Mouse (Mus musculus): ENCODE data around the gene Agpat3.

DNA sequence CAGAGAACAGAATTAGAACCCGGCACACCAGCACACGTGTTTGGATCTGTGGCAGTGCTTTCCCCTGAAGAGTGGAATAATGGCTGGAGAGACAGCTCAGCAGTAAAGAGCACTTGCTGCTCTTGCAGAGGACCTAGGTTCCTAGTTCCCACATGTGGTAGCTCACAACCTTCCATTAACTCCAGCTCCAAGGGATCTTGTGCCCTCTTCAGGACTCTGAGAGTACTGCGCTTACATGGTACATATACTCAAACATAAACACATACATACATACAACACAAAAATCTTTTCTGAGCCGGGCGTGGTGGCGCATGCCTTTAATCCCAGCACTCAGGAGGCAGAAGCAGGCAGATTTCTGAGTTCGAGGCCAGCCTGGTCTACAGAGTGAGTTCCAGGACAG is 26.2 kb upstream of the Agpat3 start:
- TF ChIP-seq CTCF (IDR thresholded peaks at IDR 0.05; ENCODE audit: low read depth, low read length) (no peak), POLR2A (IDR thresholded peaks at IDR 0.05; ENCODE audit: extremely low read depth, insufficient read depth, low read length) (no peak)
